Mouse (Mus musculus) hindbrain, embryonic 13.5 days (tissue): ENCODE measurements around the gene Daglb. TPM values are rescaled to one million over a fixed set of nuclear protein-coding genes. Genes with fewer than 3 reads are reported as not detected.

Source experiments
- ATAC-seq: fragments of 200-750 bp; cut with Nextera tagmentation; 2 replicates; pipeline ENCODE4 v1.8.0; 2017; ENCODE audit warnings: moderate TSS enrichment; ENCODE audit not compliant: low FRiP score
- H3K27ac ChIP-seq: fragments of 300-500 bp; sonication (generic); 2 replicates; pipeline ENCODE4 v1.5.1; 2015; ENCODE audit warnings: inconsistent platforms, mild to moderate bottlenecking, moderate library complexity
- H3K27me3 ChIP-seq: fragments of 300-500 bp; sonication (generic); 2 replicates; pipeline ENCODE4 v1.6.1; 2015; ENCODE audit warnings: mild to moderate bottlenecking, inconsistent platforms
- H3K36me3 ChIP-seq: fragments of 300-500 bp; sonication (generic); 2 replicates; pipeline ENCODE4 v1.6.1; 2015; ENCODE audit warnings: mild to moderate bottlenecking, inconsistent platforms
- H3K4me1 ChIP-seq: fragments of 300-500 bp; sonication (generic); replicated peaks from 2 replicates; pipeline ENCODE4 v1.6.1; 2015; ENCODE audit warnings: inconsistent platforms
- H3K4me2 ChIP-seq: fragments of 300-500 bp; sonication (generic); 2 replicates; pipeline ENCODE4 v1.6.1; 2015; ENCODE audit warnings: inconsistent platforms, mild to moderate bottlenecking, moderate library complexity
- H3K4me3 ChIP-seq: fragments of 300-500 bp; sonication (generic); 2 replicates; pipeline ENCODE4 v1.5.1; 2015; ENCODE audit warnings: mild to moderate bottlenecking, inconsistent platforms
- H3K9ac ChIP-seq: fragments of 300-500 bp; sonication (generic); 2 replicates; pipeline ENCODE4 v1.6.1; 2015; ENCODE audit warnings: mild to moderate bottlenecking, inconsistent platforms
- H3K9me3 ChIP-seq: fragments of 300-500 bp; sonication (generic); 2 replicates; pipeline ENCODE4 v1.6.1; 2016; ENCODE audit warnings: inconsistent platforms
- WGBS: fragments of 180-500 bp; shearing (Covaris S2); methylation state at CpG from one replicate; pipeline ENCODE4 v1.1.7; 2015; 5-methylcytosine and 5-hydroxymethylcytosine counted together
- polyA plus RNA-seq: library from polyadenylated mRNA; unstranded; fragments of >200 nt; fragmentation: Nextera tagmentation; extraction: Ambion mirVana; gene quantifications from 2 replicates; pipeline ENCODE4 v1.2.1, GENCODE M21; 2015

Daglb gene
- polyA plus RNA-seq, 1 experiment from 2014 or later = 18.2 TPM

DNA sequence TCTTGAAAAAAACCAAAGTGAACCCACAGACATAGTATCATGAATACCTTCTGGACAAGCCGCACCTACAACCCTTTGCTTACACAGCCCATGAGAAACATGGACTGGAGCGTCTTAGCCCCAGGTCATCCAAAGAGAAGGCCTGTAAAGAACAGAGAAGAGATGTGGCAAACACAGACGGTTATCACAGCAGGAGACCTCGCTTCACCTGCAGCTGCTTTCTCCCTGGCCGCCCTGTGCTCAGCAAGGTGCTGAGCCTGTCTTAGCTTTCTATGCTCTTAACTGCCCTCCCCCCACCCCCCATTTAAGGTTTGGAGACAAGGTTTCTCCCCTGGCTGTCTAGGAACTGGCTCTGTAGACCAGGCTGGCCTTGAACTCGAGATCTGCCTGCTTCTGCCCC, 90.8 kb downstream of the Daglb start:
- no peaks in the 10 kb centered on the region for H3K9me3 ChIP-seq
- peaks cover 5% of the 10 kb centered on the region for H3K36me3 ChIP-seq
- no peak overlapping the region for H3K27ac ChIP-seq
- no peak for ATAC-seq
- 77% methylated on average over 6 of the region's 6 CpGs for WGBS
- H3K27me3 ChIP-seq = no peaks in the 10 kb centered on the region
- no peak overlapping the region for H3K4me2 ChIP-seq
- no peak overlapping the region for H3K9ac ChIP-seq
- no peak overlapping the region for H3K4me3 ChIP-seq
- H3K4me1 ChIP-seq = peaks cover 25% of the 10 kb centered on the region

Other genes starting within 250 kb of the Daglb start
- not detected in 2 replicates for gene Spdye4a, start 237.7 kb upstream of the Daglb start, polyA plus RNA-seq
- 22.8 and 23.4 TPM in 2 replicates for gene Zfp12, start 229.4 kb upstream of the Daglb start, polyA plus RNA-seq
- gene Zfp316, start 194.6 kb upstream of the Daglb start, polyA plus RNA-seq = 9.0 and 9.4 TPM in 2 replicates
- 0.18 TPM in 1 of 2 replicates, not detected in the other for gene Zfp853, start 171.0 kb upstream of the Daglb start, polyA plus RNA-seq
- gene E130309D02Rik, start 149.2 kb upstream of the Daglb start, polyA plus RNA-seq = 34.8 and 36.2 TPM in 2 replicates
- gene Zdhhc4, start 135.3 kb upstream of the Daglb start, polyA plus RNA-seq = 75.4 and 82.7 TPM in 2 replicates
- gene Grid2ip, start 107.2 kb upstream of the Daglb start, polyA plus RNA-seq = 0.45 and 0.47 TPM in 2 replicates
- 150 TPM in 2 replicates for gene Kdelr2, start 60.7 kb upstream of the Daglb start, polyA plus RNA-seq
- 390 and 391 TPM in 2 replicates for gene Rac1, start 63.5 kb downstream of the Daglb start, polyA plus RNA-seq
- 34.2 and 37.9 TPM in 2 replicates for gene Cyth3, start 157.9 kb downstream of the Daglb start, polyA plus RNA-seq